Comparison of ENCODE assay signal across 26 mouse cellular contexts in the genomic region with DNA sequence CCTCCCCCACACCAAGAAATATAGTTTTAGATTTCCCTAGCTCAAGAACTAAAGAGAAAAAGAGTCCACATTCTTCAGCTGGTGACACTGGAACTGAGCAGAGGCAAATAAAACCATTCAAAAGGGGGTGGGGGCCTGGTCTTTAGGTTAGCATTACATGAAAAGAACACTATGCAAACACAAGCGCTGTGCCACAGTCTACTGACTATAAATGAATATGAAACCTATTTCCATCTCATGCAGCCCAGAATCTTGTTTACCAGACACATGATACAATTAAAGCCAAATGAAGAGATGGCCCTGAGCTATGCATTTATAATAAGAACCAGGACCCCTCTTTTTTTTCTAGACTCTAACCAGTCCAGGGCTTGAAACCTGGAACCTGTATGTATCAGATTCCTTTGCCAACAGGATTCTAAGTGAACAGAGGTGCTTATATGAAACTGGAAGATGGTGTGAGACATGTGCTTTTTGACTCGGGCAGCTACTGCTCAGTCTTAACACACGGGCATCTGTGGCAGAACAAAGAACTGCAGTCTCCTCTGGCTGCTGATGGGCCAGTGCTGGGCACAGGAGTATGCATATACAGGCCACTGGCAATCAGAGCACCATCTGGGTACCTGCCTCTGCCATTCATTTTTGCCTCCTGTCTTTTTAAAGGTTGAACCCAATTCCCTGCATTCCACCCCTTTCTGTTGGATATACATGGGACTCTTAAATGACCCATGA.
A peak's percentile ranks its signal among the peaks of the same experiment; 100 is the strongest.
DNase-seq lines count a peak whose midpoint lies in the region; ATAC-seq and TF ChIP-seq lines count a peak whose summit lies in the region.
"Had no signal": no experiment of that assay in that cellular context is flagged by ENCODE, and none has a peak within 500 bp of the region (broad histone marks: within the 10 kb centered on the region; RNA-seq: fewer than 3 reads in every experiment).

No protein-coding gene starts in this region.

- no peak overlapping the region for H3K9ac ChIP-seq in forebrain, embryonic 13.5 days
- no peak overlapping the region for H3K9ac ChIP-seq in forebrain, embryonic 16.5 days (replicated peaks; ENCODE audit: low read depth, low read length)
- H3K9ac ChIP-seq in lung, embryonic 14.5 days, result no peak overlapping the region
- no peak overlapping the region for H3K9ac ChIP-seq in embryonic facial prominence, embryonic 14.5 days (ENCODE audit: low read depth, low read length)
- H3K9ac ChIP-seq: limb, embryonic 15.5 days; liver, embryonic 13.5 days had no signal

- no peak for TF ChIP-seq CTCF in lung, embryonic 14.5 days (IDR thresholded peaks at IDR 0.05; ENCODE audit: low read depth)

- DNase-seq in lung, embryonic 14.5 days, result no peak
- no peak for DNase-seq in lung, postnatal 14 days
- no peak for DNase-seq in embryonic facial prominence, embryonic 14.5 days (ENCODE audit: low spot score)
- DNase-seq in urinary bladder, adult 2 months (ENCODE audit: low spot score), result no peak
- no peak for DNase-seq in ovary, postnatal 14 days (ENCODE audit: low spot score)
- DNase-seq: adrenal gland, adult 8-10 months; cerebellum, adult 2 months; cerebellum, postnatal 14 days; gastrocnemius, postnatal 10 days; heart, postnatal 14 days; kidney, adult 9 months; kidney, postnatal 14 days; left cerebral cortex, postnatal 4 days; liver, embryonic 13.5 days; lung, adult 18-20 months; lung, postnatal 10 days; midbrain, embryonic 14.5 days; right cerebral cortex, postnatal 4 days; thymus, adult 18-20 months; thymus, postnatal 25 days had no signal

- H3K27me3 ChIP-seq in forebrain, embryonic 13.5 days, result no peaks in the 10 kb centered on the region
- H3K27me3 ChIP-seq in forebrain, embryonic 16.5 days (replicated peaks; ENCODE audit: control insufficient read depth, insufficient read depth, low read length), result no peaks in the 10 kb centered on the region
- H3K27me3 ChIP-seq in lung, embryonic 14.5 days (ENCODE audit: insufficient read depth, low read length), result no peaks in the 10 kb centered on the region
- H3K27me3 ChIP-seq in embryonic facial prominence, embryonic 14.5 days (replicated peaks; ENCODE audit: control insufficient read depth, insufficient read depth, low read length), result no peaks in the 10 kb centered on the region
- H3K27me3 ChIP-seq: limb, embryonic 15.5 days; liver, embryonic 13.5 days had no signal

- H3K36me3 ChIP-seq in forebrain, embryonic 13.5 days (ENCODE audit: poor library complexity, severe bottlenecking), result peaks cover 11% of the 10 kb centered on the region; the same call in 1 of the 2 replicates
- H3K36me3 ChIP-seq in forebrain, embryonic 16.5 days (ENCODE audit: control insufficient read depth, insufficient read depth), result no peaks in the 10 kb centered on the region
- no peaks in the 10 kb centered on the region for H3K36me3 ChIP-seq in lung, embryonic 14.5 days (ENCODE audit: insufficient read depth)
- H3K36me3 ChIP-seq in embryonic facial prominence, embryonic 14.5 days (ENCODE audit: control insufficient read depth, insufficient read depth, low read length), result 0 out of 2 replicates have a peak, but pooled peaks cover 4% of the 10 kb centered on the region
- H3K36me3 ChIP-seq: G1E; limb, embryonic 15.5 days; liver, embryonic 13.5 days had no signal

- 73% methylated on average over 3 of the region's 3 CpGs for WGBS in forebrain, embryonic 13.5 days
- WGBS in forebrain, embryonic 16.5 days, result 67% methylated on average over 3 of the region's 3 CpGs
- 64% methylated on average over 3 of the region's 3 CpGs for WGBS in lung, embryonic 14.5 days
- 41% methylated on average over 3 of the region's 3 CpGs for WGBS in embryonic facial prominence, embryonic 14.5 days

- H3K27ac ChIP-seq in forebrain, embryonic 13.5 days, result no peak overlapping the region
- H3K27ac ChIP-seq in forebrain, embryonic 16.5 days (ENCODE audit: low read length), result no peak overlapping the region
- 0 out of 2 replicates have a peak overlapping the region, but pooled peaks have one; percentile 46 for H3K27ac ChIP-seq in lung, embryonic 14.5 days (ENCODE audit: low read depth)
- H3K27ac ChIP-seq in embryonic facial prominence, embryonic 14.5 days (replicated peaks; ENCODE audit: low read depth, low read length), result no peak overlapping the region; the same call in 1 of the 2 replicates
- H3K27ac ChIP-seq: limb, embryonic 15.5 days; liver, embryonic 13.5 days; stomach, postnatal 0 days had no signal

- H3K4me1 ChIP-seq in forebrain, embryonic 13.5 days, result 0 out of 2 replicates have a peak, but pooled peaks cover 9% of the 10 kb centered on the region
- no peaks in the 10 kb centered on the region for H3K4me1 ChIP-seq in forebrain, embryonic 16.5 days (replicated peaks; ENCODE audit: control insufficient read depth, insufficient read depth, low read length)
- H3K4me1 ChIP-seq in lung, embryonic 14.5 days (ENCODE audit: insufficient read depth), result no peaks in the 10 kb centered on the region
- peaks cover 16% of the 10 kb centered on the region; the same call in 1 of the 2 replicates for H3K4me1 ChIP-seq in embryonic facial prominence, embryonic 14.5 days (ENCODE audit: control insufficient read depth, insufficient read depth, low read length)
- H3K4me1 ChIP-seq: liver, embryonic 13.5 days had no signal

- 0 out of 2 replicates have a peak, but pooled peaks have one; percentile 30 for ATAC-seq in forebrain, embryonic 13.5 days
- ATAC-seq in forebrain, embryonic 16.5 days, result no peak
- peak; percentile 47; the same call in 1 of the 2 replicates for ATAC-seq in lung, embryonic 14.5 days (ENCODE audit: insufficient read depth)
- ATAC-seq in embryonic facial prominence, embryonic 14.5 days (ENCODE audit: low read depth), result peak; percentile 79
- ATAC-seq: intestine, postnatal 0 days had no signal

- no peak overlapping the region for H3K4me2 ChIP-seq in forebrain, embryonic 13.5 days
- H3K4me2 ChIP-seq in forebrain, embryonic 16.5 days (ENCODE audit: low read length), result no peak overlapping the region
- H3K4me2 ChIP-seq in lung, embryonic 14.5 days, result no peak overlapping the region
- H3K4me2 ChIP-seq in embryonic facial prominence, embryonic 14.5 days (ENCODE audit: low read depth, low read length), result no peak overlapping the region
- H3K4me2 ChIP-seq: limb, embryonic 15.5 days; liver, embryonic 13.5 days had no signal

- no peak overlapping the region for H3K4me3 ChIP-seq in forebrain, embryonic 13.5 days
- H3K4me3 ChIP-seq in forebrain, embryonic 16.5 days (replicated peaks; ENCODE audit: low read length), result no peak overlapping the region
- no peak overlapping the region for H3K4me3 ChIP-seq in lung, embryonic 14.5 days (ENCODE audit: low read depth, low read length)
- no peak overlapping the region for H3K4me3 ChIP-seq in embryonic facial prominence, embryonic 14.5 days (ENCODE audit: low read depth, low read length)
- H3K4me3 ChIP-seq: limb, embryonic 15.5 days; liver, embryonic 13.5 days had no signal

- H3K9me3 ChIP-seq in forebrain, embryonic 13.5 days (replicated peaks), result no peaks in the 10 kb centered on the region
- H3K9me3 ChIP-seq in forebrain, embryonic 16.5 days (ENCODE audit: control insufficient read depth, low read length), result no peaks in the 10 kb centered on the region
- no peaks in the 10 kb centered on the region for H3K9me3 ChIP-seq in lung, embryonic 14.5 days (ENCODE audit: low read depth, low read length)
- H3K9me3 ChIP-seq in embryonic facial prominence, embryonic 14.5 days (ENCODE audit: control insufficient read depth, low read length), result no peaks in the 10 kb centered on the region
- H3K9me3 ChIP-seq: G1E; limb, embryonic 15.5 days; liver, embryonic 13.5 days had no signal
